Mouse (Mus musculus) kidney, adult 18-20 months (tissue): ENCODE results near the gene Rundc1.
"Not testable (repeated sequence)": the region's sequence is repeated elsewhere in the genome, so short reads cannot be mapped to it uniquely, and the experiment has no call there.

ENCODE experiments used
- DNase-seq: peaks from one replicate; pipeline ENCODE4 v3.0.0; 2021

Gene Rundc1

DNA sequence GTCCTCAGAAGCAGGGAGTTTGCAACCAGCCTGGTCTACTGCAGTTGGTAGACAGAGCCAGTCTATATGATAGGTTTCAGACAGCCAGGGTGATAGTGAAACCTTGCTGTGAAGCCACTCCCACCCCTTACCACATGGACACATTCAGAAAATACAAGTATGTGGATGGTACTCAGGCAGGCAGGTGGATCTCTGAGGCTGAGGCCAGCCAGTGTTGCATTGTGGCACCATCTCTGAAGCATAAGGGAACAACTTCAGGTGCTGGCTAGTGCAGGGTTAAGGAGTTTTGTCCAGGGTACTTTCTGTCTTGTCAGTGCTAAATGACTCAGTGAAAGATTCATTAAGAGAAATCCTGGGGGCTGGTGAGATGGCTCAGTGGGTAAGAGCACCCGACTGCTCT, 21.4 kb downstream of the Rundc1 start:
- no peak for DNase-seq

DNA sequence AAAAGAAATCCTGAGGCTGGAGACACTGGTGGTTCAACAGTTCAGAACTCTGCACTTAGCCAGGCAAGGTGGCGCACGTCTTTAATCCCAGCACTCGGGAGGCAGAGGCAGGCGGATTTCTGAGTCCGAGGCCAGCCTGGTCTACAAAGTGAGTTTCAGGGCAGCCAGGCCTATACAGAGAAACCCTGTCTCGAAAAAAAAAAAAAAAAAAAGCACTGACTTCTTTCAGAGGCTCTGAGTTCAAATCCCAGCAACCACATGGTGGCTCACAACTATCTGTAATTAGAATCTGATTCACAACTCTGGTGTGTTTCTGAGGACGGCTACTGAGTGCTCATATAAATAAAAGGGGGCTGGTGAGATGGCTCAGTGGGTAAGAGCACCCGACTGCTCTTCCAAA, 22.0 kb downstream of the Rundc1 start:
- not testable (repeated sequence) for DNase-seq

DNA sequence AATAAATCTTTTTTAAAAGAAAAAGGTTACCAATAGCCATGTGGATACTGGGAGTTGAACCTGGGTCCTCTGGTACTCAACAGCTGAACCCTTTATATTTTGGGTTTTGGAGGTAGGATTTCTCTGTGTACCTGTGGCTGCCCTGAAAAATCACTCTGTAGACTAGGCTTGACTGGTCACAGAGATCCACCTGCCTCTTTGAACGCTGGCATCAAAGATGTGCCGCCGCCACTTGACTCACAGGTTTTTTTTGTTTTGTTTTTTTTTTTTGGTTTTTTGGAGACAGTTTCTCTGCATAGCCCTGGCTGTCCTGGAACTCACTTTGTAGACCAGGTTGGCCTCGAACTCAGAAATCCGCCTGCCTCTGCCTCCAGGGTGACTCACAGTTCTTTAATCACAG, 22.9 kb downstream of the Rundc1 start:
- no peak for DNase-seq

DNA sequence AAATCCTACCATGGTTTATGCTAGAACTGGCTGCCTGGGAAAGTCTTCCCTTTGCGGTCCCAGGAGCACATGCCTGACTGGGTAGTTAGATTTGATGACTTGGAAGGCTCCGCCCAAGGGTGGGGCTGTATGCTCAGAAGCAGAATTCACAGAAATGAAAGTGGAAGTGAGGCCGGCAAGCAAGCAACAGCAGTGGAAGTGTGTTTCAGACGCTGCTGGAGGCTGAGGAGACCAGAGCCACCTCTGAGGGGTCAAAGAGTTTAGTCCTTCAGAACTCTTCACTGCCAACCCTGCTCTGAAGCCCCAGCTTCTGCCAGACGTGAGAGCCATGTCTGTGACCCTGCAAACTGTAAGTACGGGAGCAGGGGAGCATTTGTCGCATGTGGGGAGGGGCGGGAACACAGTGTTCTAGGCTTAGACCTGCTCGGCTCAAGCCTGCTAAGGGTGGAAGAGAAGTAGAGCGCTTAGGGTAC, 23.4 kb downstream of the Rundc1 start, which contains the start of gene Ifi35:
Gene Ifi35, plus strand, starts transcription at position 134 of the 473 bp plus-strand sequence.
- DNase-seq, result peak; percentile 85

DNA sequence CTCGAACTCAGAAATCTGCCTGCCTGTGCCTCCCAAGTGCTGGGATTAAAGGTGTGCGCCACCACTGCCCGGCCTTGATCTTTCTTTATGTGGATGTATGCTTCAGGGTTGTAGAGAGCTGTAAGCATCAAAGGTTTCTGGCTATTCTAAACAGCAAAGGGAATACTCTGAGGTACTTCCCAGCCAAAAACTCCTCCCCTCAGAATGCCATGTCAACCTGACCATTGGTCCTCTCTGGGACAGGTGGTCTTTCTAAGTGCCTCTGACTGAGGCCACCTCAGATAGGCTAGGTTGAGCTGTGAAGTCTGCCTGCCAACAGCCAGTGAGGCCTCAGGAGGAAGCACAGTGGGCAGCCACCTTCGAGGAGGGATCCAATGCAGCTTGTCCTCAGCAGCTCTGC, 24.0 kb downstream of the Rundc1 start:
- no peak for DNase-seq

DNA sequence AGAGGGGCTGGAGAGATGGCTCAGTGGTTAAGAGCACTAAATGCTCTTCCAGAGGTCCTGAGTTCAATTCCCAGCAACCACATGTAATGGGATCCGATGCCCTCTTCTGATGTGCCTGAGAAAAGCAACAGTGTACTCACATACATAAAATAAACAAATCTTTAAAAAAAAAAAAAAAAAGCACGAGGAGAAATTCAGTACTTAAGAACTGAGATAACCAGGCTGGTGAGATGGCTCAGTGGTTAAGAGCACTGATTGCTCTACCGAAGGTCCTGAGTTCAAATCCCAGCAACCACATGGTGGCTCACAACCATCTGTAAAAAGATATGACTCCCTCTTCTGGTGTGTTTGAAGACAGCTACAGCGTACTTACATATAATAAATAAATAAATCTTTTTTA, 24.7 kb downstream of the Rundc1 start:
- not testable (repeated sequence) for DNase-seq

DNA sequence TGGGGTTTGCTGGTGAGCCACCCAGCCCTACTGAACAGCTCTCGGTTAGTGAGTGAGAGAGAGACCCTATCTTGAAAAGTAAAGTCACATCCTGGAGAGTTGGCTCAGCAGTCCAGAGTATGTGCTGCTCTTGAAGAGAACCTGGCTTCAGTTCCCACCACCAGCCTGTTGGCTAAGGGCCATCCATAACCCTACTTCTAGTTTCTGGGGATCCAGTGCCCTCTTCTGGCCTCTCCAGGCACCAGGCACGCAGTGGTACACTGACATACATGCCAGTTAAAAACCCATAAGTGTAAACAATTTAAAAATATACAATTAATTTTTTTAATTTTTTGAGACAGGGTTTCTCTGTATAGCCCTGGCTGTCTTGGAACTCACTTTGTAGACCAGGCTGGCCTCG, 25.5 kb downstream of the Rundc1 start:
- no peak for DNase-seq

DNA sequence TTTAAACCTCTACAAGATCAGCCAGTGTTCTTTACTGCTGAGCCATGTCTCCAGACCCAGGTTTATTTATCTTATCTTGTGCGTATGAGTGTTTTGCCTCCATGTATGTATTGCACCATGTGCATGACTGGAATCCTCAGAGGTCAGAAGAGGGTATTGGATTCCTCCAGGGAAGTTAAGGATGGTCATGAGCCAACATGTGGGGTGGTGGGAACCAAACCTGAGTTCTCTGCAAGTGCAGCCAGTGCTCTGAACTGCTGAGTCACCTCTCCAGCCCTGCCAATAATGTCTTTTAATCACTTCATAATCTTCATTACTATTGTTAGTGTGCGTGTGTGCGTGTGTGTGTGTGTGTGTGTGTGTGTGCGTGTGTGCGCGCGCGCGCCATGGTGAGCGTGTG, 26.7 kb downstream of the Rundc1 start:
- no peak for DNase-seq

DNA sequence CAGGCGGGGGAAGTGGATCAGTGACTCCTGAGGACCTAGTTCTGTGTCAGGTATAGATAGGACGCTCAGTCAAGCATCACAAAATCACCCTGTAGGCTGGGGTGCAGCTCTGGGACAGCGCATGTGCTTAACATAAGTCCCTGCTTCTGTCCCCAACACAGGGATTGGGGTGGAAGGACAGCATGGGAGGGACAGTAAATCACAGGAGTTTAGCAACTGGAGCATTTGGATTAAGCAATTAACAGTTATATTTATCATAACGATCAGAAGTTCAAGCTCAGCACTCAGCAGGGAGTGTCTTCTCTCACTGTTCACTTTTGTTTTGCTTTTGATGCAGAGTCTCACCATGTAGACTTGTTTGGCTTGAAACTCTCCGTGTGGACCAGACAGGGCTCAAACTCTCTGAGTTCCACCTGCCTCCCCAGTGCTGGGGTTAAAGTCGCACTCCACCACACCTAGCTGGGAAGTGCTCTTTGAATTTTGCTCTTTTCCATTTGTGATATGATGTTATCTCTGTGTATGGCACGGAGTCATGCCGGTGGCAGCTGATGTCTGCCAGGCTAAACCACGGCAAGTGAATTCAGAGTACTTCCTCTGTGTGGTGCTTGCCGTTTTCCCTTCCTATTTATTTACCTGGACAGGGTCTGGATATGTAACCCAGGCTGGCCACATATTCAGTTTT, 27.3 kb downstream of the Rundc1 start:
- DNase-seq, result no peak

DNA sequence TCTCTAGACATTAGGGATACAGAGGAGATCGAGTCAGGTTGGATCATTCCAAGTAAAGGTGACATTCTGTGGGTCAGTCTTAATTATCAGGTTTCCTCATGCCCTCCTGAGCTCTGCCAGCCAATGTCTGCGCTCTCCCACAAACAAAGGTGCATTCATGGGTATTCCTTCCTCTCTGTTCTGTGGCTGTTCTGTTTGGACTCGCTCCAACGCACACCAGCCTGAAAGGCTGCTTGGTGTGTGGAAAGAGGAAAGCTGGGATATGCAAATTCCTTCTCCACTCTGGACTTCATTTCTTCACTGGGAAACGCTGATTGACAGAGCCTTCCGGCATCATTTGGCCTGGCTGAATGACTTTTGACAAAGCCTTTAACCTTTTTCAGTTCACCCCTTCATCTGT, 29.8 kb downstream of the Rundc1 start:
- no peak for DNase-seq

DNA sequence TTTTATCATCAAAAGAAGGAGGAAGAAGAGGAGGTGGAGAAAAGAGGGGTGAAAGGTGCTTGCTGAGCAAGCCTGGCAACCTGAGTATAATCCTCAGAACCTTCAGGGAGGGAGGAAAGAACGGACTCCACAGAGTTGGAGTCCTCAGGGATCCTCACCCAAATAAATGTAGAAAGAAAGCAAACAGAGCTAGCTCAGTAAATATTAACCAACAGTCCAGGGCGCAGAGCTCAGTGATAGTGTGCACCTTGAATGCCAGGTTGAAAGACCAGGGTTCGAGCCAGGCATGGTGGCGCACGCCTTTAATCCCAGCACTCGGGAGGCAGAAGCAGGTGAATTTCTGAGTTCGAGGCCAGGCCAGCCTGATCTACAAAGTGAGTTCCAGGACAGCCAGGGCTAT, 30.7 kb downstream of the Rundc1 start:
- DNase-seq, result no peak

DNA sequence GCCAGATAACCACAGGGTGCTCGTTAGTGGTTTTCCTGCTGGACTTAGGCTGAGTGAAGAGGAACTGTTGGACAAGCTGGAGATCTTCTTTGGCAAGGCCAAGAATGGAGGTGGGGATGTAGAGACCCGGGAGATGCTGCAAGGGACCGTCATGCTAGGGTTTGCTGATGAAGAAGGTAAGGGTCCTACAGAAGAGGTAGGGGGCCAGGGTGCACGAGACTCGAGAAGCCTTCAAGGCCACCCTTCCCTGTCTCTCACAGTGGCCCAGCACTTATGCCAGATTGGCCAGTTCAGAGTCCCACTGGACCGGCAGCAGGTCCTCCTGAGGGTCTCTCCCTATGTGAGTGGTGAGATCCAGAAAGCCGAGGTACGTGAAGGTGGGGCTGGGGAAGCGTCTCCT, 32.7 kb downstream of the Rundc1 start:
- DNase-seq, result no peak

DNA sequence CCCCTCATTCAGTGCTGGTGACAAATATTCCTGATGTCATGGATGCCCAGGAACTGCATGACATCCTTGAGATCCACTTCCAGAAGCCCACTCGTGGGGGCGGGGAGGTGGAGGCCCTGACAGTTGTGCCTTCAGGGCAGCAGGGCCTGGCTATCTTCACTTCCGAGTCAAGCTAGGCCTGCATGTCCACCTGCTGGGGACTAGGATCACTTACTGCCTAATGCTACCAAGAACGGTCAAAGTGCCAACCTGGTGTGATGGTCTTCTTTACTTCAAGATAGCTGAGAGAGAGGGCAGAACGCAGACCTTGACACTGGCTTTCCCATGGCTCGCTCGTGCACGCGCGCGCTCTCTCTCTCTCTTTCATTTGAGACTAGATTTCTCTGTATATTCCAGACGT, 33.3 kb downstream of the Rundc1 start:
- no peak for DNase-seq

DNA sequence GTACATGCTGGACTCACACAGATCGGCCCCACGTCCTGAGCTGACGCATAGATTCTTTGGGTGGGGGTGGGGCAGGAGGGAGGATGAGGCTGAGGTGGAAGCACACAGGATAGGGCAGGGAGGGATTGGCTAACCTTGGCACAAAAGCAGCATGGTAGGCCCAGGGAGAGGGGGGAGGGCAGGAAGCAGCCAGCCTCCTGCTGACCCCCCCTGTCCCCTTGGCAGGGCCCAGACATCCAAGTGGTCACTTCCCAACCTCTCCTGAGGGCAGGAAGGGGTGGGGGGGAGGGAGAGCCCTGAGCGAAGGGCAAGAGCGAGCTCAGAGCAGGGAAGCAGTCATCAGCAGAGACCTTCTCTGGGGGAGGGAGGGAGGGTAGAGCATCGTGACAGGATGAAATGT, 34.8 kb downstream of the Rundc1 start:
- DNase-seq, result no peak

DNA sequence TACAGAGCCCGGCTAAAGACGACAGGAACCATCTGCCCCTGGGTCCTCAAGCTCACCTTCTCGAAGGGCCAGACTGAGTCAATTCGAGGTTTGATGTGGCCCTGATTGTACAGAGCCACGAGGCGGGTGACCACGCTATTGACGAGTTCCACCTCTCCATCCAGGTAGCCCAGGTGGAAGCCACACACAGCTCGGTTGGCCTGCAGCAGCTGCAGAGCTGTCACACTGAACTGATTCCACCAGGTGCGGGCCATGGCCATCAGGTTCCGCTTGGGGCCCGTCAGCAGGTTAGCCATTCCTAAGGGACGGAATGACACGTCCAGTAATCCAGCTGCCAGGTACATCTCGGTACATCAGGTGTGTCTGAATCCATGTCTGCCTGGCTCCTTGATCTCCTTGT, 35.4 kb downstream of the Rundc1 start:
- DNase-seq, result no peak

DNA sequence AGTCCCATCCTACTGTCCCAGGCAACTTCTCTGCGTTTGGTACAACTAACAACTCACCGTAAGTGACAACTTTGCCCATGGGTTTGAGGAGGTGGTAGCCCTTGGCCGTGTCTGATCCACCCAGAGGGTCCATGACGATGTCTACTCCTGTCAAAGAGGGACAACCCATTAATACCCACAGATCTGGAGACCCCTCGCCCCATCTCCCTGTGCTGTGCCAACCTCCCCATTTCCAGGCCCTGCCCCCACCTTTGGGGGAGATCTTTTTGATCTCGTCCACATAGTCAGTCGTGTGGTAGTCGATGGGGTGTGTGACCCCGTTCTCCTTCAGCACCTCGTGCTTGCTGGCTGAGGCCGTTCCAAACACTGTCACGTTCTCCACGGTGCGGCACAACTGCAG, 37.3 kb downstream of the Rundc1 start:
- DNase-seq, result no peak

DNA sequence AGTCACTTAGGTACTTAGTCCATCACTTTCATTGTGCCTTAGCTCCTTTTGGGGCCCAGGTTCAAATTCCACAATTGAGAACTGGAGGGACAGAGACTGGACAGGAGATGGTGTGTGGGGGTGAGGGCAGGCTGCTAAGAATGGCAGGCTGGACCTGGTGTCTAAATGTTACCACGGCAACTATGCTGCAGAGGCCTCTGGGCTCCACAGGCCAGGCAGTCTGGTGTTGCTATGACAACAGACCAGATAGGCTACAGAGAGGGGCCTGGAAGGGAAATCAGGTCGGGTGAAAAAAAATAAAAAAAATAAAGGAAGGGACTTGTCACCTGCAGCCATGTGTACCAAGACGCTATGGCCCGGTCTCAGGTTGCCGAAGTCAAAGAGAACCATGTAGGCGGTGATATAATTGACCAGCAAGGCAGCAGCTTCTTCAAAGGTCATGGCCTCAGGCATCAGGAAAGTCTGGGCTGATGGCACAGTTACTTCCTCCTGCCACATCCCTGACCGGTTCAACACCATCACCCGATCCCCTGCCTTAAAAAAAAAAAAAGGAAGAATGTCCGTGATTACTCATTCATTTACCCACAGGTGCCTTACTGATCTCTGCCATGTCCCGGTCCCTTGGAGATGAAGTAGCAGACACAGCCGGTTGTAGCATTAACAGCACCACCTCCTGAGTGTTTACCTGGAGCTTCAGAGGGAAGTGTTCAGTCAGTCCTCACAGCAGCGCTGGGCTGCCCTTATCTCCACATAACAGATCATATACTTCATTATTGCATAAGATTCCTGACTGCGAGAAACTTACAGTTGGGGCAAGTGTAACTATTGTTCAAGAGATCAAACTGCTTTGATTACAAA, 37.9 kb downstream of the Rundc1 start:
- DNase-seq, result no peak

DNA sequence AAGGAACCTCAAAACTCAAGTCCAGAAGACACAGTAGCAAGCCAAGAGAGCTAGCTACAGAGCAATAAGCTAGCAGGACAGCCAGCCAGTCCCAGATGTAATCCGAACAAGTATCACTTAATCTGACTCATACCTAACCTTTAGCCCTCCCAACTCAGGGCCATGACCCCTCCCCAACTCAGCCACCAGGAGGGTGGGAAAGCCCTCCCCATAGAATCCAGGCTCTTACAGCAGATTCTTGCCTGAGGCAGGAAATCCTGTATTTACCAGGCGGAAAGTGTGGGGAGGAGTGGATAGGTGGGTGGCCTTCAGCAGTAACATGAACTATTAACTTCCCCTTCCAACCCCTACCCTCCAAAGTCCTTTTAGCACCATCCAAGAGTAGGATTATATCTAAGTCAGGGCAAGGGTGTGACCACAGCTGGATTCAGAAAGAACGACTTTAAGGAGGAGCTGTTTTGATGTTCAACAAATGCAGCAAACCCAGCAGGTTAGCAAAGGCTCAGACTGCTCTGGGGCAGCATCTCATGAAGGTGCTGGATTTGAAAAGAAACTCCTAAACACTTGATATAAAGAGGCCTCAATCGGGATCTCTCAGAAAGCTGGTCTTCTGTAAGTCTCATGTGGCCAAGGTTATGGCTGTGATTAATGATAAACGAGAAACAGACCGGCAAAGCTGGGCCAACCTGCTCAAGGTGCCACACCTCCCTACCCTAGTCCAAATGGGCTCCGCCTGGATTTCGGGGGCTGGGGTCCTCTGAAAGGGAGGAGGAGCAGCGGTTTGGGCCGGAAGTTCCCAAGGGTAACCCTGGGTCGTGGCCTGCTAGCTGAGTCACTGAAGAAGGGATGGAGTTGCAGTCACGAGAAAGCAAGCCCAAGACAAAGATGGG, 39.6 kb downstream of the Rundc1 start, which contains the start of gene Rnd2:
Gene Rnd2, plus strand, starts transcription at position 789 of the 890 bp plus-strand sequence.
- no peak for DNase-seq

DNA sequence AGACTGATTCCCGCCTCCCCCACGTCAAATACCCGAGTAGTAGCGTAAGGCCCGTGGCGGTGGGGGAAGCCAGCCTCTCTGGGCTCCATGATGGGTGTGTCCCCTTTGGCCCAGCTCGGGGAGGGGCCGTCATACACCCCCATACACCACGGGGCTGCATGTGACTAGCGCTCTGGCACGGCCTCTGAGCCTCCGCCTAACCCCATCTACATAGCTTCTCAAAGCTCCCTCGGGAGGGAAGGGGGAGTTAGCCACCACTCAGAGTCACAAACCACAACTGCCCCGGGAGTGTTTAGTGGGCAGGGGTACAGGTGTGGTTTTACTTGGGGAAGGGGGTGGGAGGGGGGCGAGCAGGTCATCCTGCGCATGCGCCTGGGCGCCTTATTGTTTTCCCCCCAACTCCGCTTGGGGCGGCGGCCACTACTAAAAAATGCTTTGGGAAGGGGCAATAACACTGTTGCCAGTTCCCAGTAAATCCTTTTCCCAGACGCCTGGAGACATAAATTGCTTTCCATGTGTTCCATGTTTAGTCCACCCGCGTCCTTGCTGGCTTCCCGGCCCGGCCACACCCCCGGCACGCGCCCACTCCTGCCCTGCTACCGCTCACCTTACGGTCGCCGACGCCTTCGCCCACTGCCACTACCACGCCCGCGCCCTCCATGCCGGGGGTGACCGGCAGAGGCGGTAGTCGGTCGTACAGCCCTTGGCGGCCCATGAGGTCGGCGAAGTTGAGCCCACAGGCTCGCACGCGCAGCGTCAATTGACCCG, 40.4 kb downstream of the Rundc1 start:
- peak; percentile 60 for DNase-seq

DNA sequence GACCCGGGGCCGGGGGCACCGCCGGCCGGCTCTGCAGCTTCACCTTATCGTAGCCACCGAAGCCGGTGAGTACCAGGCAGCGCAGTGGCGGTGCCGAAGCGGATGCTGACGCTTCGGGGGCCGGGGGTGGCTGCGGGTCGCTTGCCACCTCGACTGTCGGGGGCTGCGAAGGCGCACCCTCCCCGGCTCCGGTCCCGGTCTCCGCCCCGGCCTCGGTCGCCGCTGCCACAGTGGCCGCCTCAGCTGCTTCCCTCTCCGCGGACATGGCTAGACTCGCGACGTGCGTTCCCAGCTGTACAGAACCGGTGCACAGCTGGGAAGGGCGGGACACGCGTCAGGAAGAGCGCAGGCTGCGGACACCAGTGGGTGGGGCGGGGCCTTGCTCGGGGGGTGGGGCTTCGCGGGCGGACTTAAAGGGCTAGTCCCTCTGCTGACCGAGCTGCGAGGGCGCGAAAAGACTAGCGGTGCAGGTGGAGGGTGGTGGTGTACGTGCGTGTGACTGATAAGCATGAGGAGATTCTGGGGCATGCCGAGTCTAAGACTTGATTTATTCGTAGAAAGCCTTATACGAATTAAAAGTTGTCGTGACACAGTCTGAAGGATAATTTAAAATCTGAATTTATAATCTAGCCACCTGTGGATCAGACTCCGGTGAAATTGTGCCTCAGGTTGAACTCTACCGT, 41.1 kb downstream of the Rundc1 start, which contains the start of gene Vat1:
Gene Vat1, minus strand, starts transcription at position 362 of the 683 bp plus-strand sequence.
- peak; percentile 72 for DNase-seq

DNA sequence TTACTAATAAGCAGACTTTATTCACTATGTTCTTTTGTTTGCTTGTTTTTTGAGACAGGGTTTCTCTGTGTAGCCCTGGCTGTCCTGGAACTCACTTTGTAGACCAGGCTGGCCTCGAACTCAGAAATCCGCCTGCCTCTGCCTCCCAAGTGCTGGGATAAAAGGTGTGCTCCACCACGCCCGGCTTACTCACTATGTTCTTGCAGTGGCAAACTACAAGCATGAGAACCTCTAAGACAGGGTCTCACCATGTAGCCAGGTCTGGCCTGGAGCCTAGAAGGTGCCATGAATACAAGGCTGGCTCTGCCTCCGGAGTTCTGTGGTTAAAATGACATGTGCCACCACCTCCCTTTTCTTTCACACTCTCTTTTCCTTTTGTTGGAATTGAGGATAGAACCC, 41.7 kb downstream of the Rundc1 start:
- DNase-seq, result not testable (repeated sequence)
